Mouse (Mus musculus): ENCODE measurements at regions not wholly inside any gene's neighbourhood (a gene's known extent, or its start where the extent isn't known, plus 50 kb on each side); places are given as distances from the start of the nearest gene placed in this dataset.

- no peak for DNase-seq (ENCODE audit: low spot score in 2 of 2)
These were observed 130.4 kb upstream of the Tmtc2 start for GRCm38 (mm10) chr10:105704472-105705235.

GRCm38 (mm10) chr10:105693131-105693530, 118.9 kb upstream of the Tmtc2 start:
- no peak for DNase-seq (ENCODE audit: low spot score in 2 of 2)

- DNase-seq (ENCODE audit: low spot score in 2 of 2) = no peak
These were observed 115.1 kb upstream of the Tmtc2 start for GRCm38 (mm10) chr10:105689388-105689787.

- DNase-seq (ENCODE audit: low spot score in 2 of 2) = no peak
These were observed 114.6 kb upstream of the Tmtc2 start for GRCm38 (mm10) chr10:105688879-105689278.

GRCm38 (mm10) chr10:105686876-105687275, 112.6 kb upstream of the Tmtc2 start:
- no peak for DNase-seq (ENCODE audit: low spot score in 2 of 2)

- DNase-seq (ENCODE audit: low spot score in 2 of 2) = no peak
These were observed 105.3 kb upstream of the Tmtc2 start for GRCm38 (mm10) chr10:105679598-105679997.

- no peak for DNase-seq (ENCODE audit: low spot score in 2 of 2)
These were observed 92.7 kb upstream of the Tmtc2 start for GRCm38 (mm10) chr10:105666959-105667358.

GRCm38 (mm10) chr10:105660761-105661160, 86.5 kb upstream of the Tmtc2 start:
- DNase-seq (ENCODE audit: low spot score in 2 of 2) = no peak

GRCm38 (mm10) chr10:105656788-105657187, 82.5 kb upstream of the Tmtc2 start:
- peak in 1 of 2 experiments; percentile 7 for DNase-seq (ENCODE audit: low spot score in 2 of 2)

- DNase-seq (ENCODE audit: low spot score in 2 of 2) = no peak
These were observed 78.2 kb upstream of the Tmtc2 start for GRCm38 (mm10) chr10:105652475-105652874.

- DNase-seq (ENCODE audit: low spot score in 2 of 2) = no peak
These were observed 64.8 kb upstream of the Tmtc2 start for GRCm38 (mm10) chr10:105639011-105639451.

GRCm38 (mm10) chr10:105638500-105638899, 64.2 kb upstream of the Tmtc2 start:
- no peak for DNase-seq (ENCODE audit: low spot score in 2 of 2)

GRCm38 (mm10) chr10:105626842-105627241, 52.6 kb upstream of the Tmtc2 start:
- DNase-seq (ENCODE audit: low spot score in 2 of 2) = no peak

GRCm38 (mm10) chr10:105625324-105625950, 51.2 kb upstream of the Tmtc2 start:
- DNase-seq (ENCODE audit: low spot score in 2 of 2) = no peak
